Mouse (Mus musculus): ENCODE results near the gene Tmem192. TPM values are rescaled to one million over a fixed set of nuclear protein-coding genes. Genes with fewer than 3 reads are reported as not detected.

Tmem192 gene
- polyA plus RNA-seq (2012; rRNA removed): 19.9 TPM in 2 replicates

GRCm38 (mm10) chr8:64946820-64947697, at the start of gene Tmem192:
Tmem192 (plus strand) TSS chr8:64947185.
- H3K4me3 ChIP-seq (ENCODE audit: control insufficient read depth, low read depth, low read length): peak within 1 kb of the TSS; percentile 97
- no peaks in the 10 kb centered on the region for H3K27me3 ChIP-seq (ENCODE audit: control insufficient read depth, insufficient read depth, low read length)
- H3K27ac ChIP-seq (ENCODE audit: control insufficient read depth, insufficient read depth, low read depth, low read length): peak within 1 kb of the TSS; percentile 79
- no peaks in the 10 kb centered on the region for H3K36me3 ChIP-seq (ENCODE audit: control insufficient read depth, insufficient read depth, low read length)
- H3K4me1 ChIP-seq (ENCODE audit: control insufficient read depth, insufficient read depth, low read length): peaks cover 4% of the 10 kb centered on the region
- TF ChIP-seq CTCF (IDR thresholded peaks at IDR 0.05; ENCODE audit: control insufficient read depth, insufficient read depth, insufficient replicate concordance, low read depth, low read length): no peak
- TF ChIP-seq POLR2A (IDR thresholded peaks at IDR 0.05; ENCODE audit: control insufficient read depth, low read depth, low read length): peak; percentile 20; the same call in 1 of the 2 replicates

DNA sequence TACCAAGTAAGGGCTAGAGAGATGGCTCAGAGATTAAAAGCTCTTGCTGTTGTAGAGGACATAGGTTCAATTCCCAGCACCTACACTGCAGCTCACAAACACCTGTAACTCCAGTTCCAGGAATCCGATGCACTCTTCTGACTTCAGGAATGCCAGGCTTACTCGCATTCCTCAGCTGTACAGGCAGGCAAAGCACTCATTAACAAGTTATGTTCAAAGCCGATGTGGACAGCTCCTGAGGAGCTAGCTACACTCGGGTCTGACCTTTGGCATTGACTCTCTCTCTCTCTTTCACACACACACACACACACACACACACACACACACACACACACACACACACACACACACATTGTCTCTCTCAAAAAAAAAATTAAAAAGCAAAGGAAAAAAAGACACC, 48.3 kb upstream of the Tmem192 start:
- Histone ChIP-seq H3K4me3 (ENCODE audit: control insufficient read depth, low read depth, low read length) (no peak overlapping the region), H3K27me3 (ENCODE audit: control insufficient read depth, insufficient read depth, low read length) (no peaks in the 10 kb centered on the region), H3K27ac (ENCODE audit: control insufficient read depth, insufficient read depth, low read depth, low read length) (no peak overlapping the region), H3K36me3 (ENCODE audit: control insufficient read depth, insufficient read depth, low read length) (no peaks in the 10 kb centered on the region), H3K4me1 (ENCODE audit: control insufficient read depth, insufficient read depth, low read length) (no peaks in the 10 kb centered on the region)
- TF ChIP-seq POLR2A (IDR thresholded peaks at IDR 0.05; ENCODE audit: control insufficient read depth, low read depth, low read length) (no peak), CTCF (IDR thresholded peaks at IDR 0.05; ENCODE audit: control insufficient read depth, insufficient read depth, insufficient replicate concordance, low read depth, low read length) (no peak)

- Histone ChIP-seq H3K27ac (ENCODE audit: control insufficient read depth, insufficient read depth, low read depth, low read length) (no peak overlapping the region), H3K4me3 (ENCODE audit: control insufficient read depth, low read depth, low read length) (no peak overlapping the region), H3K4me1 (ENCODE audit: control insufficient read depth, insufficient read depth, low read length) (no peaks in the 10 kb centered on the region), H3K27me3 (ENCODE audit: control insufficient read depth, insufficient read depth, low read length) (no peaks in the 10 kb centered on the region), H3K36me3 (ENCODE audit: control insufficient read depth, insufficient read depth, low read length) (no peaks in the 10 kb centered on the region)
- TF ChIP-seq POLR2A (IDR thresholded peaks at IDR 0.05; ENCODE audit: control insufficient read depth, low read depth, low read length): no peak
- no peak for TF ChIP-seq CTCF (IDR thresholded peaks at IDR 0.05; ENCODE audit: control insufficient read depth, insufficient read depth, insufficient replicate concordance, low read depth, low read length)
These were observed 46.3 kb upstream of the Tmem192 start for GRCm38 (mm10) chr8:64900645-64901044.

DNA sequence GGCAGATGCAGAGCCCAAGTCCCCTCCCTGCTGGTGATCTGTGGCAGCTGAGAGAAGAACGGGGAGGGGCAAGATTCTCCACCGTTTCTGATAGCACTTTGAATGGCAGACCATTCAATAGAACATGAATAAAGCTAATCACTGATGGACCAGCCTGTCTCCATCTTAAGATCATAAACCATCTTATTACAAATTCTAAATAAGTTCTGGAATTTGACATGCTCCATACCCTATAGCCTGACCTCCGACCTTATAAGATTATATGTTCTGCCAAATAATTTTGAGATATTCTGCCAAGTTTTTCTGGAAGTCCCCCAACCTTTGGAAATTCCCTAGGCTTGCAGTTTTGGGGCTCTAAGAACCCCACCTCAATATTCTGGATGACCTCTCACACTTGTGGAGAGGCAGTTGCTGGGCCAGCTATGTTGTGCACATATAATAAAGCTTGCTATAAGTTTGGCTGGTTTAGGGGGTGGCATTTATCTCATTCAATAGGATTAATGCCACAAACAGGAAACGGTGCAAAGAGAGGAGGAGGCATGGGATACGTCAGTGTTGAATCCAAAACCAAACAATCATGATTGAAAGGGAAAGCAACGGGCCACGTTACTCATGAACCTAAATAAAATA, 45.3 kb upstream of the Tmem192 start:
- no peak overlapping the region for H3K4me3 ChIP-seq (ENCODE audit: control insufficient read depth, low read depth, low read length)
- TF ChIP-seq POLR2A (IDR thresholded peaks at IDR 0.05; ENCODE audit: control insufficient read depth, low read depth, low read length) (no peak), CTCF (IDR thresholded peaks at IDR 0.05; ENCODE audit: control insufficient read depth, insufficient read depth, insufficient replicate concordance, low read depth, low read length) (no peak)
- no peaks in the 10 kb centered on the region for H3K4me1 ChIP-seq (ENCODE audit: control insufficient read depth, insufficient read depth, low read length)
- no peak overlapping the region for H3K27ac ChIP-seq (ENCODE audit: control insufficient read depth, insufficient read depth, low read depth, low read length)
- H3K36me3 ChIP-seq (ENCODE audit: control insufficient read depth, insufficient read depth, low read length): no peaks in the 10 kb centered on the region
- no peaks in the 10 kb centered on the region for H3K27me3 ChIP-seq (ENCODE audit: control insufficient read depth, insufficient read depth, low read length)

DNA sequence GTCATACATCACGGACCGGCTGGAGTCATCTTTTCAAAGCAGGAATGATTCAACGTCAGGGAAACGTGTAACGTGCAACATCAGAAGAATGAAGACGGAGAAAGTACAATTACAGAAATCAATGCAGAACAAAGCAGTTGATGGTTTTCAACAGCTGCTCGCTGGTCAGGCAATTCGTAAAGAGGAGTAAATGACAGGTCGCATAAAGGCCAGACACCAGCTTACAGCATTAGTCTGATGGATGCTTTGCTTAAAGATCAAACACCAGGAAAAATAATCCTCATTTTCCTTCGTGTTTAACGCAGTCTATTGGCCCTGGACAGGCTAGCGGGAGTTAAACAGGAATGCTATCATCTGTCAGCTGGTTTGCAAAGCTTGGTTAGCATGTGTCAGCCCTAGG, 44.8 kb upstream of the Tmem192 start:
- no peak overlapping the region for H3K4me3 ChIP-seq (ENCODE audit: control insufficient read depth, low read depth, low read length)
- no peaks in the 10 kb centered on the region for H3K36me3 ChIP-seq (ENCODE audit: control insufficient read depth, insufficient read depth, low read length)
- H3K4me1 ChIP-seq (ENCODE audit: control insufficient read depth, insufficient read depth, low read length): no peaks in the 10 kb centered on the region
- no peak overlapping the region for H3K27ac ChIP-seq (ENCODE audit: control insufficient read depth, insufficient read depth, low read depth, low read length)
- H3K27me3 ChIP-seq (ENCODE audit: control insufficient read depth, insufficient read depth, low read length): no peaks in the 10 kb centered on the region
- TF ChIP-seq POLR2A (IDR thresholded peaks at IDR 0.05; ENCODE audit: control insufficient read depth, low read depth, low read length) (no peak), CTCF (IDR thresholded peaks at IDR 0.05; ENCODE audit: control insufficient read depth, insufficient read depth, insufficient replicate concordance, low read depth, low read length) (no peak)

DNA sequence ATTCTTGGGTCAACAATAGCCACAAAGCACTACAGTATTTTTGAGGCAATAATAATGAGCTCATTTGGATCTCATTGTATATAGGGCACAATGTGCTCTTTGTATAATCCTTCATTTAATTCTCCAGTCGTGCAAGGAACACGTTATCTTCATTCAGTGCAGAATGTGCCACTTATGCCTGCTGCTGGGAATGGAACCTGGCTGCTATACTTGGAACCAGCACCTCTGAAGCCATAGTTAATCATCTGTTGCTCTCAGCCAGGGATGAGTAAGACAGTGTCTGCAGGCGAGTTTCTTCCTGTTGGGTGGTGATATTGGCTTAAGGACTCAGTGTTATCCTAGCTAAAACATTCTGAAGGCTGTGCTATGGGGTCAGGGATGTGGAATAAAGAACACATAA, 43.2 kb upstream of the Tmem192 start:
- Histone ChIP-seq H3K27ac (ENCODE audit: control insufficient read depth, insufficient read depth, low read depth, low read length) (peak overlapping the region; percentile 16; the same call in 1 of the 2 replicates), H3K36me3 (ENCODE audit: control insufficient read depth, insufficient read depth, low read length) (no peaks in the 10 kb centered on the region), H3K4me1 (ENCODE audit: control insufficient read depth, insufficient read depth, low read length) (no peaks in the 10 kb centered on the region), H3K4me3 (ENCODE audit: control insufficient read depth, low read depth, low read length) (no peak overlapping the region), H3K27me3 (ENCODE audit: control insufficient read depth, insufficient read depth, low read length) (no peaks in the 10 kb centered on the region)
- TF ChIP-seq POLR2A (IDR thresholded peaks at IDR 0.05; ENCODE audit: control insufficient read depth, low read depth, low read length) (no peak), CTCF (IDR thresholded peaks at IDR 0.05; ENCODE audit: control insufficient read depth, insufficient read depth, insufficient replicate concordance, low read depth, low read length) (no peak)

DNA sequence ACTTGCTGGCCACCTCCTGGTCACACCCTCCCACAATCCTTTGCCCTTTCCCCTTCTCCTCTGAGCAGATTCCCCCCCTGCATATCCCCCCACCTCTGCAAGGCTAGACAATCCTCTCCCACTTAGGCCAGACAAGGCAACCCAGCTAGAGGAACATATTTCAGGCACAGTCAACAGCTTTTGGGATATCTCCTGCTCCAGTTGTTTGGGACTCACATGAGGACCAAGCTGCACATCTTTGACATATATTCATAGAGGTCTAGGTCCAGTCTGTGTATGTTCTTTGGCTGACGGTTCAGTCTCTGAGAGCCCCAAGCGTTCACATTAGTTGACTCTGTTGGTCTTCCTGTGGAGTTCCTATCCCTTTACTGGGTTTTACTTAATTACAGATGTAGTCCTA, 37.0 kb upstream of the Tmem192 start:
- H3K4me1 ChIP-seq (ENCODE audit: control insufficient read depth, insufficient read depth, low read length): no peaks in the 10 kb centered on the region
- H3K4me3 ChIP-seq (ENCODE audit: control insufficient read depth, low read depth, low read length): no peak overlapping the region
- H3K27ac ChIP-seq (ENCODE audit: control insufficient read depth, insufficient read depth, low read depth, low read length): no peak overlapping the region
- no peaks in the 10 kb centered on the region for H3K27me3 ChIP-seq (ENCODE audit: control insufficient read depth, insufficient read depth, low read length)
- TF ChIP-seq POLR2A (IDR thresholded peaks at IDR 0.05; ENCODE audit: control insufficient read depth, low read depth, low read length): no peak
- no peak for TF ChIP-seq CTCF (IDR thresholded peaks at IDR 0.05; ENCODE audit: control insufficient read depth, insufficient read depth, insufficient replicate concordance, low read depth, low read length)
- H3K36me3 ChIP-seq (ENCODE audit: control insufficient read depth, insufficient read depth, low read length): no peaks in the 10 kb centered on the region
